Mouse (Mus musculus): ENCODE measurements around the gene Zfp575. TPM values are rescaled to one million over a fixed set of nuclear protein-coding genes. Genes with fewer than 3 reads are reported as not detected.

The Zfp575 gene
- polyA plus RNA-seq, 1 experiment from 2014 or later, result 0.22 TPM

DNA sequence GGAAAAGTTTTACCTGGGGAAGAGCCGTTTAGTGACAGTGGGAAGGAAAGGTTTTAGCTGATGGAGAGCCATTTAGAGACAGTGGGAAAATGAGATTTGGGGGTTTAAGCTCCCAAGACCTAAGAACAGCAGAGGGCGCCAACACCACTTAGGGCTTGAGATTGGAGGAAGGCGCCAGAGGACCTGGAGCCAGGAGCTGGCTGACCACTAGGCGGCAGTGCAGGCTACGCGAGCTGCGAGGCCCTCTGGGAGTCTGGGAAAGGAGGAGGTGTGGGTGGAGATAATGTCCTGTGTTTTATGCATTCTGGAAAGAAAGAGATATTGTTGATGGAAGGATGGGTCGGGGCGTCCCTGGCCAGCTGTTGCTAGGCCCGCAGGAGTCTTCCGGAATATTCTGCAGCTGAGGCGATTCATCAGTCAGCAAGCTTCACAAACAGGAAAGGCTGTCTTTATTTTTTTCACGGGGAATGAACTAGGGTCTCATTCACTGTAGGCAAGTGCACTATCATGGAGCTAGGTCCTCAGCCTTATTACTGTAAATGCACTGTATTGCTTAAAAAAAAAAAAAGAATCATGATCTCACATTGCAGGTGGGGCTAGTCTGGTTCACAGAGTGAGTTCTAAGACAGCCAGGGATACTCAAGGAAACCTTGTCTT, 13.6 kb upstream of the Zfp575 start:
- H3K4me2 ChIP-seq, result peak overlapping the region; percentile 39; the same call in 1 of the 2 replicates
- 4% methylated on average over 13 of the region's 13 CpGs for WGBS (ENCODE audit: insufficient replicate concordance)
- ATAC-seq (ENCODE audit: insufficient read depth), result peak; percentile 75

GRCm38 (mm10) chr7:24599211-24600067, 12.0 kb upstream of the Zfp575 start:
- Histone ChIP-seq H3K4me2 (no peak overlapping the region), H3K4me3 (replicated peaks) (no peak overlapping the region), H3K36me3 (replicated peaks) (no peaks in the 10 kb centered on the region), H3K27me3 (no peaks in the 10 kb centered on the region), H3K27ac (replicated peaks) (no peak overlapping the region), H3K9me3 (replicated peaks) (no peaks in the 10 kb centered on the region), H3K9ac (no peak overlapping the region), H3K4me1 (replicated peaks) (peaks cover 37% of the 10 kb centered on the region)
- WGBS (ENCODE audit: insufficient replicate concordance), result 74% methylated on average over 15 of the region's 15 CpGs
- no peak for ATAC-seq (ENCODE audit: insufficient read depth)

More for the DNA sequence above, 13.6 kb upstream of the Zfp575 start:
- Histone ChIP-seq H3K4me1 (replicated peaks) (peaks cover 24% of the 10 kb centered on the region), H3K27me3 (no peaks in the 10 kb centered on the region), H3K9ac (no peak overlapping the region), H3K4me3 (replicated peaks) (no peak overlapping the region), H3K27ac (replicated peaks) (no peak overlapping the region), H3K36me3 (replicated peaks) (no peaks in the 10 kb centered on the region), H3K9me3 (replicated peaks) (no peaks in the 10 kb centered on the region)

GRCm38 (mm10) chr7:24598121-24598520, 10.7 kb upstream of the Zfp575 start:
- no peak for ATAC-seq (ENCODE audit: insufficient read depth)
- Histone ChIP-seq H3K27ac (replicated peaks) (no peak overlapping the region), H3K4me2 (no peak overlapping the region), H3K9ac (no peak overlapping the region), H3K4me3 (replicated peaks) (no peak overlapping the region), H3K4me1 (replicated peaks) (peaks cover 50% of the 10 kb centered on the region), H3K9me3 (replicated peaks) (no peaks in the 10 kb centered on the region), H3K27me3 (no peaks in the 10 kb centered on the region), H3K36me3 (replicated peaks) (no peaks in the 10 kb centered on the region)
- 53% methylated on average over 4 of the region's 4 CpGs for WGBS (ENCODE audit: insufficient replicate concordance)

DNA sequence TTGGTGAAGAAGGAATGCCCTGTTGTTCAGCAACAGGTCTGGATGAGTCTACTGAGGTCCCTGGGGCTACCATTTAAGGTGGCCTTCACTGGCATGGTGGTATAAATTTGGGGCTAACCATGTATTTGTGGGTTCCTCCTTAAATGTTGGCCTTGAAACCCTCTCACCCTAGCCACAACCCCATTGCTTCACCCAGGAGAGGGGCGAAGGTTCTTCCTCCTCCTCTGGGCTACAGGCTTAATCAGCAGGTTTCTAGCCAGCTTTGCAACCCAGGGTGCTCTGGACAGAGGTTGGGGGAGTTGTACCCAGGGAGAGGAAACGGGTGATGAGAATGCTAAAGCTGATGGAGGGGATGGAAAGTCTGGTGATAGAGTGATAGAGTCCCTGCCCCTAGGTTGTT, 8.0 kb upstream of the Zfp575 start:
- 34% methylated on average over 2 of the region's 2 CpGs for WGBS (ENCODE audit: insufficient replicate concordance)

DNA sequence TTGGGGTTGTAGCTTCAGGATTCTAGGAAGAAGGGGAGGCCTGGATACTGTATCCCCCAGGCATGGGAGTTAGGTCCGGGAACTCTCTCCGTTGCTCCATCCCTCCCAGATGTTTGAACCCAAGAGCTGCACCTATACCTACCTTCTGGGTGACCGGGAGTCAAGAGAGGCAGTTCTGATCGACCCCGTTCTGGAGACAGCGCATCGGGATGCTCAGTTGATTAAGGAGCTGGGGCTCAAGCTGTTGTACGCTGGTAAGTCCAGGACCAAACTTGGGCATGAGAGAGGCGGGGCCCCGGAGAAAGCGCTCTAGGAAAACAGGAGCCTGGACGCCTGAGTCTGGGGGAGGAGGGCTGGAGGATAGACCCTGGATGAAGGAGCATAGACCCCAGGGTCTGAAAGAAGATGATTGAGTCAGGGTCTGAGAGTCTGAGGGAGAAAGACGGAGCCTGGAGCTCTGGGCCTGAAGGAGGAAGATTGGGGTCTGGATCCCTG, 6.9 kb upstream of the Zfp575 start:
- Histone ChIP-seq H3K27ac (replicated peaks) (no peak overlapping the region), H3K36me3 (replicated peaks) (no peaks in the 10 kb centered on the region), H3K4me2 (peak overlapping the region; percentile 91), H3K27me3 (no peaks in the 10 kb centered on the region), H3K4me3 (replicated peaks) (peak overlapping the region; percentile 65), H3K4me1 (replicated peaks) (peaks cover 71% of the 10 kb centered on the region), H3K9me3 (replicated peaks) (no peaks in the 10 kb centered on the region), H3K9ac (peak overlapping the region; percentile 68)
- 16% methylated on average over 13 of the region's 13 CpGs for WGBS (ENCODE audit: insufficient replicate concordance)
- no peak for ATAC-seq (ENCODE audit: insufficient read depth)

More for the DNA sequence above, 8.0 kb upstream of the Zfp575 start:
- H3K9ac ChIP-seq, result no peak overlapping the region
- H3K9me3 ChIP-seq (replicated peaks), result no peaks in the 10 kb centered on the region
- H3K36me3 ChIP-seq (replicated peaks), result no peaks in the 10 kb centered on the region
- H3K4me2 ChIP-seq, result peak overlapping the region; percentile 91
- H3K27me3 ChIP-seq, result no peaks in the 10 kb centered on the region
- H3K4me1 ChIP-seq (replicated peaks), result peaks cover 69% of the 10 kb centered on the region
- 0 out of 2 replicates have a peak overlapping the region, but pooled peaks have one; percentile 43 for H3K27ac ChIP-seq (replicated peaks)
- H3K4me3 ChIP-seq (replicated peaks), result peak overlapping the region; percentile 65; the same call in 1 of the 2 replicates
- no peak for ATAC-seq (ENCODE audit: insufficient read depth)

GRCm38 (mm10) chr7:24593621-24594308, 6.3 kb upstream of the Zfp575 start:
- 1% methylated on average over 39 of the region's 39 CpGs for WGBS (ENCODE audit: insufficient replicate concordance)

GRCm38 (mm10) chr7:24592781-24593180, 5.3 kb upstream of the Zfp575 start:
- WGBS (ENCODE audit: insufficient replicate concordance), result 83% methylated on average over 6 of the region's 6 CpGs
- Histone ChIP-seq H3K9ac (no peak overlapping the region), H3K4me2 (peak overlapping the region; percentile 91), H3K27me3 (peaks cover 4% of the 10 kb centered on the region; the same call in 1 of the 2 replicates), H3K36me3 (replicated peaks) (no peaks in the 10 kb centered on the region), H3K4me1 (replicated peaks) (peaks cover 66% of the 10 kb centered on the region), H3K27ac (replicated peaks) (peak overlapping the region; percentile 48; the same call in 1 of the 2 replicates), H3K4me3 (replicated peaks) (no peak overlapping the region), H3K9me3 (replicated peaks) (no peaks in the 10 kb centered on the region)
- ATAC-seq (ENCODE audit: insufficient read depth), result no peak

More at GRCm38 (mm10) chr7:24593621-24594308, 6.3 kb upstream of the Zfp575 start:
- ATAC-seq (ENCODE audit: insufficient read depth), result peak; percentile 82
- H3K4me1 ChIP-seq (replicated peaks), result peaks cover 67% of the 10 kb centered on the region
- H3K27me3 ChIP-seq, result no peaks in the 10 kb centered on the region
- peak overlapping the region; percentile 68 for H3K9ac ChIP-seq
- no peaks in the 10 kb centered on the region for H3K9me3 ChIP-seq (replicated peaks)
- H3K4me3 ChIP-seq (replicated peaks), result peak overlapping the region; percentile 65
- H3K36me3 ChIP-seq (replicated peaks), result no peaks in the 10 kb centered on the region
- peak overlapping the region; percentile 91 for H3K4me2 ChIP-seq
- 0 out of 2 replicates have a peak overlapping the region, but pooled peaks have one; percentile 48 for H3K27ac ChIP-seq (replicated peaks)

- H3K9me3 ChIP-seq (replicated peaks), result no peaks in the 10 kb centered on the region
- 39% methylated on average over 4 of the region's 4 CpGs for WGBS (ENCODE audit: insufficient replicate concordance)
- peak overlapping the region; percentile 31 for H3K4me2 ChIP-seq
- 0 out of 2 replicates have a peak overlapping the region, but pooled peaks have one; percentile 22 for H3K9ac ChIP-seq
- H3K36me3 ChIP-seq (replicated peaks), result no peaks in the 10 kb centered on the region
- H3K27ac ChIP-seq (replicated peaks), result peak overlapping the region; percentile 48
- peaks cover 69% of the 10 kb centered on the region for H3K4me1 ChIP-seq (replicated peaks)
- no peak for ATAC-seq (ENCODE audit: insufficient read depth)
- H3K4me3 ChIP-seq (replicated peaks), result no peak overlapping the region
- H3K27me3 ChIP-seq, result peaks cover 11% of the 10 kb centered on the region; the same call in 1 of the 2 replicates
Observed at GRCm38 (mm10) chr7:24592163-24592562, 4.7 kb upstream of the Zfp575 start.

- Histone ChIP-seq H3K4me1 (replicated peaks) (peaks cover 73% of the 10 kb centered on the region), H3K9ac (0 out of 2 replicates have a peak overlapping the region, but pooled peaks have one; percentile 22)
Observed at GRCm38 (mm10) chr7:24591735-24592134, 4.3 kb upstream of the Zfp575 start.

GRCm38 (mm10) chr7:24588336-24588735, 895 bp upstream of the Zfp575 start:
- Histone ChIP-seq H3K4me1 (replicated peaks) (peaks cover 50% of the 10 kb centered on the region), H3K4me2 (no peak overlapping the region), H3K4me3 (replicated peaks) (no peak overlapping the region), H3K9me3 (replicated peaks) (no peaks in the 10 kb centered on the region), H3K36me3 (replicated peaks) (no peaks in the 10 kb centered on the region), H3K27ac (replicated peaks) (no peak overlapping the region), H3K9ac (no peak overlapping the region), H3K27me3 (peaks cover 41% of the 10 kb centered on the region)
- 70% methylated on average over 13 of the region's 13 CpGs for WGBS (ENCODE audit: insufficient replicate concordance)
- no peak for ATAC-seq (ENCODE audit: insufficient read depth)

More at GRCm38 (mm10) chr7:24591735-24592134, 4.3 kb upstream of the Zfp575 start:
- Histone ChIP-seq H3K27ac (replicated peaks) (peak overlapping the region; percentile 48), H3K27me3 (peaks cover 15% of the 10 kb centered on the region), H3K4me3 (replicated peaks) (no peak overlapping the region), H3K36me3 (replicated peaks) (no peaks in the 10 kb centered on the region), H3K9me3 (replicated peaks) (no peaks in the 10 kb centered on the region), H3K4me2 (peak overlapping the region; percentile 31)
- peak; percentile 63 for ATAC-seq (ENCODE audit: insufficient read depth)
- WGBS (ENCODE audit: insufficient replicate concordance), result 26% methylated on average over 5 of the region's 5 CpGs

Measured in liver, embryonic 15.5 days (tissue).